Comparison of ENCODE assay signal across 9 mouse cellular contexts in genomic region chr10:41931962-41932361, GRCm38 (mm10).
DNase-seq lines count a peak whose midpoint lies in the region; ATAC-seq lines count a peak whose summit lies in the region.
"Had no signal": no experiment of that assay in that cellular context is flagged by ENCODE, and none has a peak within 500 bp of the region (broad histone marks: within the 10 kb centered on the region; RNA-seq: fewer than 3 reads in every experiment).

No protein-coding gene starts in this region.

- H3K4me3 ChIP-seq in midbrain, embryonic 15.5 days: no peak overlapping the region

- H3K36me3 ChIP-seq in midbrain, embryonic 15.5 days (replicated peaks): no peaks in the 10 kb centered on the region

- 60% methylated on average over 12 of the region's 12 CpGs for WGBS in midbrain, embryonic 15.5 days

- intact Hi-C loops in heart, postnatal 25 days (cut with DNase I): loop anchor here (2.0 kb wide), 1 partner anchor 43 kb away; no protein-coding TSS in a partner anchor

- DNase-seq in heart, adult 18-20 months: peak; percentile 44 to 57
- no peak for DNase-seq in heart, postnatal 25 days (ENCODE audit: low spot score)
- DNase-seq in cerebellum, adult 9-10 months: peak; percentile 91
- DNase-seq in layer of hippocampus, adult 11-12 months (ENCODE audit: low spot score): peak; percentile 87
- DNase-seq in c-Kit-positive CD71-positive TER-119-positive erythroid progenitor cells, embryonic 14.5 days (ENCODE audit: low spot score): no peak
- DNase-seq in spleen, postnatal 4 days (ENCODE audit: low spot score in 2 of 2): no peak
- DNase-seq in thymus, postnatal 10 days (ENCODE audit: low spot score in 2 of 2): no peak
- DNase-seq: lung, adult 2 months had no signal

- H3K4me2 ChIP-seq in midbrain, embryonic 15.5 days: no peak overlapping the region

- no peaks in the 10 kb centered on the region for H3K9me3 ChIP-seq in midbrain, embryonic 15.5 days

- no peaks in the 10 kb centered on the region for H3K27me3 ChIP-seq in midbrain, embryonic 15.5 days (replicated peaks)

- H3K9ac ChIP-seq in midbrain, embryonic 15.5 days: no peak overlapping the region

- ATAC-seq in midbrain, embryonic 15.5 days (replicated peaks): no peak

- peak overlapping the region; percentile 42 for H3K27ac ChIP-seq in midbrain, embryonic 15.5 days

- peaks cover 21% of the 10 kb centered on the region for H3K4me1 ChIP-seq in midbrain, embryonic 15.5 days

Comparison
In these comparisons a context has a peak if more than half of its experiments do, and no peak if none do; other contexts are left out.
1. DNase-seq: peak in heart, adult 18-20 months (2 of 2), cerebellum, adult 9-10 months (single experiment) and layer of hippocampus, adult 11-12 months (single experiment); none in heart, postnatal 25 days (single experiment), c-Kit-positive CD71-positive TER-119-positive erythroid progenitor cells, embryonic 14.5 days (single experiment), spleen, postnatal 4 days (0 of 2) and thymus, postnatal 10 days (0 of 2).